ENCODE assay signal across 9 mouse cellular contexts in genomic region chr7:25274571-25274970, GRCm38 (mm10). TPM values are rescaled to one million over a fixed set of nuclear protein-coding genes. Genes with fewer than 3 reads are reported as not detected.
DNase-seq lines count a peak whose midpoint lies in the region; ATAC-seq and TF ChIP-seq lines count a peak whose summit lies in the region.
"Had no signal": no experiment of that assay in that cellular context is flagged by ENCODE, and none has a peak within 500 bp of the region (broad histone marks: within the 10 kb centered on the region; RNA-seq: fewer than 3 reads in every experiment).

No protein-coding gene starts in this region.

- H3K27me3 ChIP-seq in kidney, embryonic 16.5 days (ENCODE audit: insufficient read depth, low read length): no peaks in the 10 kb centered on the region
- H3K27me3 ChIP-seq in kidney, embryonic 14.5 days (ENCODE audit: control insufficient read depth, insufficient read depth, low read length): no peaks in the 10 kb centered on the region
- no peaks in the 10 kb centered on the region for H3K27me3 ChIP-seq in MEL (ENCODE audit: control insufficient read depth in 1 of 2, insufficient read depth in 2 of 2, low read length in 2 of 2)
- H3K27me3 ChIP-seq in hindbrain, embryonic 12.5 days: no peaks in the 10 kb centered on the region

- peaks cover 30% of the 10 kb centered on the region for H3K79me2 ChIP-seq in MEL (ENCODE audit: control insufficient read depth, insufficient read depth, low read length, poor library complexity)

- H3K36me3 ChIP-seq in kidney, embryonic 16.5 days (ENCODE audit: insufficient read depth, low read length): peaks cover 27% of the 10 kb centered on the region
- H3K36me3 ChIP-seq in kidney, embryonic 14.5 days (ENCODE audit: control insufficient read depth, insufficient read depth, low read length): peaks cover 29% of the 10 kb centered on the region
- peaks cover 0 to 52% of the 10 kb centered on the region in 2 experiments; a peak in 2 of 4 replicates for H3K36me3 ChIP-seq in MEL (ENCODE audit: control insufficient read depth in 1 of 2, insufficient read depth in 2 of 2, low read length in 2 of 2)
- peaks cover 38% of the 10 kb centered on the region for H3K36me3 ChIP-seq in hindbrain, embryonic 12.5 days

- no peaks in the 10 kb centered on the region for H3K9me3 ChIP-seq in kidney, embryonic 16.5 days (ENCODE audit: low read length)
- no peaks in the 10 kb centered on the region for H3K9me3 ChIP-seq in kidney, embryonic 14.5 days (ENCODE audit: control insufficient read depth, low read length)
- H3K9me3 ChIP-seq in MEL (replicated peaks; ENCODE audit: insufficient read depth, low read length): no peaks in the 10 kb centered on the region
- no peaks in the 10 kb centered on the region for H3K9me3 ChIP-seq in hindbrain, embryonic 12.5 days (replicated peaks)

- TF ChIP-seq CTCF in MEL (IDR thresholded peaks at IDR 0.05 in 2 of 3, conservative IDR thresholded peaks at IDR 0.05 in 1 of 3; ENCODE audit: control insufficient read depth in 1 of 3, insufficient read depth in 1 of 3, low read depth in 2 of 3, low read length in 3 of 3, poor library complexity in 1 of 3, severe bottlenecking in 1 of 3): no peak

- TF ChIP-seq EP300 in MEL (IDR thresholded peaks at IDR 0.05; ENCODE audit: low read depth in 1 of 2, low read length in 2 of 2): no peak; a peak in 1 of 4 replicates

- no peak for TF ChIP-seq RAD21 in MEL (IDR thresholded peaks at IDR 0.05; ENCODE audit: low read depth, low read length)

- ATAC-seq in kidney, embryonic 16.5 days (ENCODE audit: low FRiP score, low TSS enrichment): no peak
- ATAC-seq in kidney, embryonic 14.5 days (ENCODE audit: low FRiP score, low TSS enrichment): no peak
- no peak for ATAC-seq in hindbrain, embryonic 12.5 days (ENCODE audit: low FRiP score)
- peak; percentile 45 for ATAC-seq in megakaryocyte progenitor cell, adult 5-6 weeks (replicated peaks; ENCODE audit: poor library complexity)

- no peak overlapping the region for H3K4me2 ChIP-seq in kidney, embryonic 16.5 days (replicated peaks; ENCODE audit: low read depth, low read length)
- H3K4me2 ChIP-seq in kidney, embryonic 14.5 days (replicated peaks; ENCODE audit: low read depth, low read length): no peak overlapping the region
- H3K4me2 ChIP-seq in hindbrain, embryonic 12.5 days (replicated peaks): no peak overlapping the region; the same call in 1 of the 2 replicates

- 57% methylated on average over 5 of the region's 5 CpGs for whole genome bisulfite sequencing in kidney, embryonic 16.5 days
- 50% methylated on average over 5 of the region's 5 CpGs for WGBS in kidney, embryonic 14.5 days
- WGBS in hindbrain, embryonic 12.5 days: 52% methylated on average over 5 of the region's 5 CpGs

- DNase-seq in MEL (ENCODE audit: low read depth, low spot score): peak; percentile 85
- DNase-seq in cerebellum, adult 9-11 months: no peak
- DNase-seq in yolk sac, embryonic 10.5 days (ENCODE audit: low spot score): no peak
- DNase-seq in gastrocnemius, postnatal 25 days: no peak
- DNase-seq: cerebellum, adult 9-10 months had no signal

- H3K27ac ChIP-seq in kidney, embryonic 16.5 days (ENCODE audit: low read length): 0 out of 2 replicates have a peak overlapping the region, but pooled peaks have one; percentile 14
- H3K27ac ChIP-seq in kidney, embryonic 14.5 days (ENCODE audit: low read depth, low read length): no peak overlapping the region
- H3K27ac ChIP-seq in MEL (ENCODE audit: control insufficient read depth, low read depth, low read length): peak overlapping the region; percentile 94
- H3K27ac ChIP-seq in hindbrain, embryonic 12.5 days: no peak overlapping the region

- peak in 1 of 2 experiments; percentile 38; a peak in 1 of 4 replicates for TF ChIP-seq POLR2A in MEL (IDR thresholded peaks at IDR 0.05; ENCODE audit: control insufficient read depth in 1 of 2, insufficient read depth in 1 of 2, low read depth in 1 of 2, low read length in 2 of 2, poor library complexity in 1 of 2)

- H3K4me3 ChIP-seq in kidney, embryonic 16.5 days (ENCODE audit: low read length): no peak overlapping the region
- H3K4me3 ChIP-seq in kidney, embryonic 14.5 days (ENCODE audit: low read length): no peak overlapping the region
- peak overlapping the region in 1 of 2 experiments; percentile 36; a peak in 2 of 4 replicates for H3K4me3 ChIP-seq in MEL (ENCODE audit: control insufficient read depth in 1 of 2, insufficient read depth in 1 of 2, low read depth in 2 of 2, low read length in 2 of 2)
- H3K4me3 ChIP-seq in hindbrain, embryonic 12.5 days: no peak overlapping the region

- peak overlapping the region; percentile 26; the same call in 1 of the 2 replicates for H3K9ac ChIP-seq in kidney, embryonic 16.5 days (replicated peaks; ENCODE audit: low read length)
- H3K9ac ChIP-seq in kidney, embryonic 14.5 days (ENCODE audit: low read depth, low read length): no peak overlapping the region
- H3K9ac ChIP-seq in MEL (ENCODE audit: control insufficient read depth, low read depth, low read length, poor library complexity, severe bottlenecking): peak overlapping the region; percentile 52
- 0 out of 2 replicates have a peak overlapping the region, but pooled peaks have one; percentile 24 for H3K9ac ChIP-seq in hindbrain, embryonic 12.5 days

- H3K4me1 ChIP-seq in kidney, embryonic 16.5 days (ENCODE audit: insufficient read depth, low read length): peaks cover 48% of the 10 kb centered on the region
- peaks cover 30% of the 10 kb centered on the region for H3K4me1 ChIP-seq in kidney, embryonic 14.5 days (ENCODE audit: control insufficient read depth, insufficient read depth, low read length)
- peaks cover 29 to 60% of the 10 kb centered on the region in 2 experiments for H3K4me1 ChIP-seq in MEL (ENCODE audit: control insufficient read depth in 1 of 2, insufficient read depth in 2 of 2, low read length in 2 of 2)
- H3K4me1 ChIP-seq in hindbrain, embryonic 12.5 days: peaks cover 51% of the 10 kb centered on the region

TF ChIP-seq in MEL, 35 proteins besides CTCF, POLR2A, EP300 and RAD21 (continues in another document):
- TF ChIP-seq MAZ (IDR thresholded peaks at IDR 0.05; ENCODE audit: low read depth, low read length) (no peak), POLR2AphosphoS2 (IDR thresholded peaks at IDR 0.05; ENCODE audit: low read length) (no peak)

RNA-seq across cellular contexts. Expression of gene Cic, which starts 7.1 kb away (rescaled TPM):
- 28.9 and 30.8 TPM in 2 replicates for polyA plus RNA-seq in kidney, embryonic 16.5 days (2015; fragmentation: Nextera tagmentation; extraction: Ambion mirVana)
- polyA plus RNA-seq in kidney, embryonic 14.5 days (2014; fragmentation: Nextera tagmentation; extraction: Ambion mirVana): 36.0 and 47.2 TPM in 2 replicates
- 56.6 and 57.2 TPM in 2 replicates for total RNA-seq in MEL (2012; rRNA removed)
- 100 to 1,000 TPM; 157 TPM for polyA plus RNA-seq in MEL (2012; ENCODE audit: insufficient read depth in 1 of 2, insufficient read length in 2 of 2, low read depth in 1 of 2, low replicate concordance in 2 of 2, missing spikeins in 1 of 2)
- 41.1 and 42.4 TPM in 2 replicates for polyA plus RNA-seq in hindbrain, embryonic 12.5 days (2016; fragmentation: Nextera tagmentation; extraction: Ambion mirVana)
- 67.4 and 67.8 TPM in 2 replicates for total RNA-seq in megakaryocyte progenitor cell, adult 5-6 weeks (2015)
- 19.0 and 24.4 TPM in 2 replicates for total RNA-seq in megakaryocyte progenitor cell, adult 5-6 weeks (2017)
- total RNA-seq in gastrocnemius, postnatal 25 days (2021): 10 to 100 TPM; 29.0 to 30.4 TPM

RNA-seq across cellular contexts. Expression of gene Pafah1b3, which starts 23.2 kb away (rescaled TPM):
- 197 and 199 TPM in 2 replicates for polyA plus RNA-seq in kidney, embryonic 16.5 days (2015; fragmentation: Nextera tagmentation; extraction: Ambion mirVana)
- 199 and 245 TPM in 2 replicates for polyA plus RNA-seq in kidney, embryonic 14.5 days (2014; fragmentation: Nextera tagmentation; extraction: Ambion mirVana)
- 85.1 and 85.6 TPM in 2 replicates for total RNA-seq in MEL (2012; rRNA removed)
- 100 to 1,000 TPM; 110 to 180 TPM for polyA plus RNA-seq in MEL (2012; ENCODE audit: insufficient read depth in 1 of 2, insufficient read length in 2 of 2, low read depth in 1 of 2, low replicate concordance in 2 of 2, missing spikeins in 1 of 2)
- polyA plus RNA-seq in hindbrain, embryonic 12.5 days (2016; fragmentation: Nextera tagmentation; extraction: Ambion mirVana): 391 and 405 TPM in 2 replicates
- 10.9 and 20.0 TPM in 2 replicates for total RNA-seq in megakaryocyte progenitor cell, adult 5-6 weeks (2015)
- total RNA-seq in megakaryocyte progenitor cell, adult 5-6 weeks (2017): 14.7 and 15.0 TPM in 2 replicates
- 1 to 10 TPM; 1.4 to 1.5 TPM for total RNA-seq in gastrocnemius, postnatal 25 days (2021)

RNA-seq across cellular contexts. Expression of gene Erf, which starts 24.0 kb away (rescaled TPM):
- 12.5 and 15.2 TPM in 2 replicates for polyA plus RNA-seq in kidney, embryonic 16.5 days (2015; fragmentation: Nextera tagmentation; extraction: Ambion mirVana)
- polyA plus RNA-seq in kidney, embryonic 14.5 days (2014; fragmentation: Nextera tagmentation; extraction: Ambion mirVana): 22.4 and 28.8 TPM in 2 replicates
- 18.4 and 24.6 TPM in 2 replicates for total RNA-seq in MEL (2012; rRNA removed)
- 10 to 100 TPM in 1 of 2 experiments, not detected in 1; 33.2 TPM for polyA plus RNA-seq in MEL (2012; ENCODE audit: insufficient read depth in 1 of 2, insufficient read length in 2 of 2, low read depth in 1 of 2, low replicate concordance in 2 of 2, missing spikeins in 1 of 2)
- polyA plus RNA-seq in hindbrain, embryonic 12.5 days (2016; fragmentation: Nextera tagmentation; extraction: Ambion mirVana): 10.4 and 13.6 TPM in 2 replicates
- total RNA-seq in megakaryocyte progenitor cell, adult 5-6 weeks (2015): 5.2 and 5.6 TPM in 2 replicates
- 6.6 and 6.9 TPM in 2 replicates for total RNA-seq in megakaryocyte progenitor cell, adult 5-6 weeks (2017)
- 1 to 10 TPM; 5.8 to 7.2 TPM for total RNA-seq in gastrocnemius, postnatal 25 days (2021)

RNA-seq across cellular contexts. Expression of gene Prr19, which starts 26.6 kb away (rescaled TPM):
- 0.84 and 0.98 TPM in 2 replicates for polyA plus RNA-seq in kidney, embryonic 16.5 days (2015; fragmentation: Nextera tagmentation; extraction: Ambion mirVana)
- polyA plus RNA-seq in kidney, embryonic 14.5 days (2014; fragmentation: Nextera tagmentation; extraction: Ambion mirVana): 0.67 and 0.69 TPM in 2 replicates
- not detected in 2 replicates for total RNA-seq in MEL (2012; rRNA removed)
- under 1 TPM in 1 of 2 experiments, not detected in 1; 0.11 TPM for polyA plus RNA-seq in MEL (2012; ENCODE audit: insufficient read depth in 1 of 2, insufficient read length in 2 of 2, low read depth in 1 of 2, low replicate concordance in 2 of 2, missing spikeins in 1 of 2)
- polyA plus RNA-seq in hindbrain, embryonic 12.5 days (2016; fragmentation: Nextera tagmentation; extraction: Ambion mirVana): 0.87 and 1.1 TPM in 2 replicates
- not detected in 2 replicates for total RNA-seq in megakaryocyte progenitor cell, adult 5-6 weeks (2015)
- not detected in 2 replicates for total RNA-seq in megakaryocyte progenitor cell, adult 5-6 weeks (2017)
- not detected for total RNA-seq in gastrocnemius, postnatal 25 days (2021)

RNA-seq across cellular contexts. Expression of gene Tmem145, which starts 31.3 kb away (rescaled TPM):
- polyA plus RNA-seq in kidney, embryonic 16.5 days (2015; fragmentation: Nextera tagmentation; extraction: Ambion mirVana): 0.10 and 0.67 TPM in 2 replicates
- 0.49 and 0.62 TPM in 2 replicates for polyA plus RNA-seq in kidney, embryonic 14.5 days (2014; fragmentation: Nextera tagmentation; extraction: Ambion mirVana)
- total RNA-seq in MEL (2012; rRNA removed): not detected in 2 replicates
- not detected for polyA plus RNA-seq in MEL (2012; ENCODE audit: insufficient read depth in 1 of 2, insufficient read length in 2 of 2, low read depth in 1 of 2, low replicate concordance in 2 of 2, missing spikeins in 1 of 2)
- 24.3 and 25.9 TPM in 2 replicates for polyA plus RNA-seq in hindbrain, embryonic 12.5 days (2016; fragmentation: Nextera tagmentation; extraction: Ambion mirVana)
- total RNA-seq in megakaryocyte progenitor cell, adult 5-6 weeks (2015): not detected in 2 replicates
- total RNA-seq in megakaryocyte progenitor cell, adult 5-6 weeks (2017): not detected in 2 replicates
- total RNA-seq in gastrocnemius, postnatal 25 days (2021): not detected

Comparison
In these comparisons a context has a peak if more than half of its experiments do, and no peak if none do; other contexts are left out.
1. H3K27ac ChIP-seq: peak in kidney, embryonic 16.5 days (single experiment) and MEL (single experiment); none in kidney, embryonic 14.5 days (single experiment) and hindbrain, embryonic 12.5 days (single experiment).